Mouse (Mus musculus): ENCODE measurements at regions not wholly inside any gene's neighbourhood (a gene's known extent, or its start where the extent isn't known, plus 50 kb on each side); places are given as distances from the start of the nearest gene placed in this dataset.

DNA sequence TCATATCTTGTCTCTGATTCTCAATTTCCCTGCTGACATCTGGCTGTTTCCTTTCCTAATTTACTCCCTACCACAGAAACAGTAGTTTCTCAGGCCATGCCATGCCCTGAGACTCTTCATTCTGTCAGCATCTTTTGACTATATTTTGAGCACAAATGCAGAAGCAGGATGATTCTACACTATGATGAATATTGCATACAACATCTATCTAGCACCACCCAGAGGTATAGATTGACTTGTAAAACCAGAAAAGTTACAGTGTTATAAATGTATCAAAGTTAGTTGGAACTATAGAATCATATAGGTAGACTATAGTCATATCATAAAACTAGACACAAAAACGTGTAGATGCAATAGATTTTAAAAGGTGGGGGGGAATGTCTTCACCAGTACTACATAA, 396.3 kb upstream of the Zfp960 start:
- no peak for TF ChIP-seq POLR2A (IDR thresholded peaks at IDR 0.05; ENCODE audit: control insufficient read depth in 1 of 2, insufficient read depth in 1 of 2, low read depth in 1 of 2, low read length in 2 of 2, poor library complexity in 1 of 2)
- peak in 1 of 3 experiments; percentile 22; a peak in 2 of 6 replicates for TF ChIP-seq CTCF (IDR thresholded peaks at IDR 0.05 in 2 of 3, conservative IDR thresholded peaks at IDR 0.05 in 1 of 3; ENCODE audit: control insufficient read depth in 1 of 3, insufficient read depth in 1 of 3, low read depth in 2 of 3, low read length in 3 of 3, poor library complexity in 1 of 3, severe bottlenecking in 1 of 3)
- no peak for TF ChIP-seq MEF2A (IDR thresholded peaks at IDR 0.05; ENCODE audit: extremely low read depth, insufficient replicate concordance, low read depth, low read length, poor library complexity, severe bottlenecking)
- no peak for TF ChIP-seq TCF12 (IDR thresholded peaks at IDR 0.05; ENCODE audit: low read depth, low read length)
- TF ChIP-seq NELFE (IDR thresholded peaks at IDR 0.05; ENCODE audit: low read depth, low read length): no peak
- no peak for TF ChIP-seq BHLHE40 (IDR thresholded peaks at IDR 0.05; ENCODE audit: borderline replicate concordance, low read depth, low read length)
- no peak for TF ChIP-seq EP300 (IDR thresholded peaks at IDR 0.05; ENCODE audit: low read depth in 1 of 2, low read length in 2 of 2)
- TF ChIP-seq TAL1 (IDR thresholded peaks at IDR 0.05; ENCODE audit: low read length): no peak

Data from MEL (cell line).